Mouse (Mus musculus): ENCODE data around the gene Ocrl.

GRCm38 (mm10) chrX:47891907-47892430 lies 20.2 kb upstream of the Ocrl start:
- TF ChIP-seq CTCF (IDR thresholded peaks at IDR 0.05; ENCODE audit: insufficient read depth, low read depth, low read length), result no peak
- TF ChIP-seq POLR2A (IDR thresholded peaks at IDR 0.05; ENCODE audit: insufficient read depth, low read depth, low read length), result no peak
